Mouse (Mus musculus) heart, postnatal 0 days (tissue): ENCODE data around the gene Clec9a. TPM values are rescaled to one million over a fixed set of nuclear protein-coding genes. Genes with fewer than 3 reads are reported as not detected.

Experiments
- ATAC-seq: fragments of 200-750 bp; cut with Nextera tagmentation; 2 replicates; pipeline ENCODE4 v1.8.0; 2017; ENCODE audit warnings: low read depth, moderate number of reproducible peaks, moderate library complexity; ENCODE audit not compliant: insufficient read depth
- DNase-seq: peaks from one replicate; pipeline ENCODE4 v3.0.0-alpha.2; 2016; ENCODE audit warnings: low spot score
- H3K27ac ChIP-seq: fragments of 300-500 bp; sonication (generic); 2 replicates; pipeline ENCODE4 v1.5.1; 2014; ENCODE audit warnings: low read depth, mild to moderate bottlenecking
- H3K27me3 ChIP-seq: fragments of 300-500 bp; sonication (generic); 2 replicates; pipeline ENCODE4 v1.6.1; 2014; ENCODE audit warnings: low read length, mixed read lengths; ENCODE audit not compliant: control insufficient read depth, insufficient read depth
- H3K36me3 ChIP-seq: fragments of 300-500 bp; sonication (generic); replicated peaks from 2 replicates; pipeline ENCODE4 v1.6.1; 2014; ENCODE audit warnings: low read length, mixed read lengths; ENCODE audit not compliant: control insufficient read depth, insufficient read depth
- H3K4me1 ChIP-seq: fragments of 300-500 bp; sonication (generic); 2 replicates; pipeline ENCODE4 v1.6.1; 2014; ENCODE audit warnings: antibody characterized with exemption; ENCODE audit not compliant: control insufficient read depth, insufficient read depth
- H3K4me2 ChIP-seq: fragments of 300-500 bp; sonication (generic); 2 replicates; pipeline ENCODE4 v1.6.1; 2014; ENCODE audit warnings: low read depth, mild to moderate bottlenecking, low read length, moderate library complexity
- H3K4me3 ChIP-seq: fragments of 300-500 bp; sonication (generic); 2 replicates; pipeline ENCODE4 v1.5.1; 2014; ENCODE audit warnings: low read depth, low read length
- H3K9ac ChIP-seq: fragments of 300-500 bp; sonication (generic); replicated peaks from 2 replicates; pipeline ENCODE4 v1.6.1; 2014; ENCODE audit warnings: low read depth, low read length, mixed read lengths
- H3K9me3 ChIP-seq: fragments of 300-500 bp; sonication (generic); replicated peaks from 2 replicates; pipeline ENCODE4 v1.6.1; 2016; ENCODE audit warnings: low read length; ENCODE audit not compliant: control insufficient read depth
- CTCF ChIP-seq: IDR thresholded peaks from 2 replicates; pipeline ENCODE4 v1.5.1; 2016; ENCODE audit warnings: antibody characterized with exemption, control low read depth, low read depth
- EP300 ChIP-seq: IDR thresholded peaks from 2 replicates; pipeline ENCODE4 v1.6.1; 2016; ENCODE audit warnings: antibody characterized with exemption, low read depth
- WGBS: fragments of 180-500 bp; shearing (Covaris S2); extraction: QIAGEN DNeasy Blood & Tissue Kit; methylation state at CpG from one replicate; pipeline ENCODE4 v1.1.7; 2014; 5-methylcytosine and 5-hydroxymethylcytosine counted together
- polyA plus RNA-seq: library from polyadenylated mRNA; unstranded; fragments of >200 nt; fragmentation: Nextera tagmentation; extraction: Ambion mirVana; gene quantifications from 2 replicates; pipeline ENCODE4 v1.2.1, GENCODE M21; 2015
- total RNA-seq: library from RNA; depleted of rRNA; stranded (reverse); fragments of >200 nt; gene quantifications from 2 replicates; pipeline ENCODE4 v1.2.3, GENCODE M21; 2014; ENCODE audit warnings: low replicate concordance

The Clec9a gene
- total and polyA plus RNA-seq, 2 experiments from 2014 or later, result 0.23 TPM; not detected in 1

GRCm38 (mm10) chr6:129374937-129375471 is 33.7 kb upstream of the Clec9a start:
- H3K4me3 ChIP-seq, result no peak overlapping the region
- ATAC-seq (no peak), DNase-seq (no peak)
- no peak for TF ChIP-seq CTCF
- TF ChIP-seq EP300, result no peak
- no peak overlapping the region for H3K4me2 ChIP-seq
- H3K9me3 ChIP-seq, result 0 out of 2 replicates have a peak, but pooled peaks cover 4% of the 10 kb centered on the region
- H3K27ac ChIP-seq, result no peak overlapping the region
- H3K9ac ChIP-seq, result no peak overlapping the region
- H3K36me3 ChIP-seq, result no peaks in the 10 kb centered on the region
- WGBS, result 63% methylated on average over 2 of the region's 2 CpGs
- no peaks in the 10 kb centered on the region for H3K4me1 ChIP-seq
- H3K27me3 ChIP-seq, result no peaks in the 10 kb centered on the region

DNA sequence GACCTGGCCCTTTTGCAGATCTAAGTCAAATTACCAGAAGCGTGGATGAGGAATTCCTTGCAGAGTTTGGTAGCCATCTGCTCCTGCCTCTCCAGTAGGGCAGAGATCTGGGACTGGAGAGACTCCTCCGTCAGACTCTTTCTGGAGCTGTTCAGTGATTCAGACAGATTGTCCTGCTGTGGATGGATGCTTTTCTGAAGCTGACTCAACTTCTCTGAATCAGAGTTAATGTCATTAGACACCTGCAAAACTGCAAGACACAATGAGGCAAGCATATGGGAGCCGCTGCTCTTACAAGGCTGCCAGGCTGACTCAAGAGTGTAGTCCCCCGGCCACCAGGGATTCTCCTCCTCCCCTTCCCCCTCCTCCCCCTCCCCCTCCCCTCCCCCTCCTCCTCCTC is 28.2 kb upstream of the Clec9a start:
- no peak for DNase-seq
- H3K4me2 ChIP-seq, result no peak overlapping the region
- no peak overlapping the region for H3K27ac ChIP-seq
- no peaks in the 10 kb centered on the region for H3K4me1 ChIP-seq
- no peak for TF ChIP-seq EP300
- TF ChIP-seq CTCF, result no peak
- no peak overlapping the region for H3K9ac ChIP-seq
- H3K9me3 ChIP-seq, result 0 out of 2 replicates have a peak, but pooled peaks cover 4% of the 10 kb centered on the region
- no peak for ATAC-seq
- 57% methylated on average over 4 of the region's 4 CpGs for WGBS
- H3K27me3 ChIP-seq, result no peaks in the 10 kb centered on the region
- no peaks in the 10 kb centered on the region for H3K36me3 ChIP-seq
- H3K4me3 ChIP-seq, result no peak overlapping the region

GRCm38 (mm10) chr6:129381736-129382135 is 26.9 kb upstream of the Clec9a start:
- Histone ChIP-seq H3K27ac (no peak overlapping the region), H3K9ac (no peak overlapping the region), H3K9me3 (no peaks in the 10 kb centered on the region), H3K4me1 (no peaks in the 10 kb centered on the region), H3K36me3 (no peaks in the 10 kb centered on the region), H3K4me2 (no peak overlapping the region), H3K27me3 (no peaks in the 10 kb centered on the region), H3K4me3 (no peak overlapping the region)
- 57% methylated on average over 1 of the region's 1 CpGs for WGBS
- DNase-seq (no peak), ATAC-seq (no peak)
- TF ChIP-seq EP300 (no peak), CTCF (no peak)

DNA sequence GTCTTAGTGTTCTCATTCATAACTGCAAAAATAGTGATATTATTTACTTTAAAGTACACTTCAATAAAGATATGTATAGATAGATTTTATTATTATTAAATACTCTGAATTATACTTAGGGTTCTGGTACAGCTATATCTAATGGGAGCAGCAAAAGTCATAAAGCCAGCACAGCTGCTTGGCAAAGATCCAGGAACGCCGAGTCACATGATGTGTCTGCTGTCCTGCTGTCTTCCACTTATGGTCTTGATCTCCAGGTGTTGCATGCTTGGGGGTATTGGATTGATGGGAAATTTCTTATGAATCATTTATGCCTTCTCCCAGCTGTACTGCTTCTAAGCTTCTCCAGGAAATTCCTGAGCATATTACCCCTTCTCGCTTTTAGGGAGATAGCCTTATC is 25.2 kb upstream of the Clec9a start:
- ATAC-seq (no peak), DNase-seq (no peak)
- H3K36me3 ChIP-seq, result no peaks in the 10 kb centered on the region
- no peaks in the 10 kb centered on the region for H3K9me3 ChIP-seq
- H3K27ac ChIP-seq, result no peak overlapping the region
- H3K4me1 ChIP-seq, result no peaks in the 10 kb centered on the region
- H3K4me2 ChIP-seq, result no peak overlapping the region
- H3K9ac ChIP-seq, result no peak overlapping the region
- WGBS, result 55% methylated on average over 3 of the region's 3 CpGs
- no peak overlapping the region for H3K4me3 ChIP-seq
- TF ChIP-seq EP300, result no peak
- no peak for TF ChIP-seq CTCF
- no peaks in the 10 kb centered on the region for H3K27me3 ChIP-seq

DNA sequence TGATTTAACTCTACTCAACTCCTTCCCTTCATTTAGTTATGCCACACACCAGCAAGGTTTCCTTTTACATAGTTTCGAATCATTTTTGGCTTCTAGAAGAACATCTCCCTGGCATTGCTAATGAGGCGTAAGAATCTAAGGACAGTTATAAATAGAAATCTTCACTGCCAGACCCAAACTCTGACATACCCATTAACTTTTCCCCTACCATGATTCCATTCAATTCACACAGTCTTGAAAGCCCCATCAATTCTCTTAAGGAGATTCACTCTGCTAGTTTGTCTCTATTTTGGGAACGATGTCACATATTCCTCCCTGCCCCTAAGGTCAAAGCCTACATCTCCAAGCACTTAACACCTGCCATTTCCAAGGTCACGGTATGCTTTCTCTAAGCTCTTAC is 23.7 kb upstream of the Clec9a start:
- TF ChIP-seq EP300 (no peak), CTCF (no peak)
- no peak for ATAC-seq
- Histone ChIP-seq H3K9ac (no peak overlapping the region), H3K4me2 (no peak overlapping the region), H3K9me3 (no peaks in the 10 kb centered on the region), H3K4me3 (no peak overlapping the region), H3K4me1 (no peaks in the 10 kb centered on the region), H3K36me3 (no peaks in the 10 kb centered on the region), H3K27ac (no peak overlapping the region), H3K27me3 (no peaks in the 10 kb centered on the region)
- 58% methylated on average over 4 of the region's 4 CpGs for WGBS
- DNase-seq, result no peak

DNA sequence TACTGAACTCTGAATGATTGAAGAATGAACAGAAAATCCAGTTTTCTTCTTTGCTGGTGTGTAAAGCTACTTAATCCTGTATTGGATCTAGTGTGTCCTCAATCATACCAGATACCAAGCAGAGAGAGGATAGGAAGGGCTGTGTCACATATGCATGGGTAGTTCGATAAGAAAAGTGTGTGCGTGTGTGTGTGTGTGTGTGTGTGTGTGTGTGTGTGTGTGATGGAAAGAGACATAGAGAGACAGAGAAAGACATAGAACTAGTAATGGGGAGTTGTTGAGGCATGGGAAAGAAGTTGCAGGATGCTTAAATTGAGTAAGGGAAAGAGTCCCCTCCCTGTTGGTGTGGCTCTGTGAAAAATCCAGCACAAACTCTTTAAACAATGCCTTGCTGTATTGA is 22.9 kb upstream of the Clec9a start, which contains the start of gene Clec12b:
Clec12b (minus strand) TSS at position 101 of the 400 bp plus-strand sequence.
- Histone ChIP-seq H3K9ac (no peak within 1 kb of the TSS), H3K4me1 (no peaks in the 10 kb centered on the region), H3K27me3 (no peaks in the 10 kb centered on the region), H3K4me3 (no peak within 1 kb of the TSS), H3K36me3 (no peaks in the 10 kb centered on the region), H3K4me2 (no peak within 1 kb of the TSS), H3K27ac (no peak within 1 kb of the TSS), H3K9me3 (no peaks in the 10 kb centered on the region)
- TF ChIP-seq EP300 (no peak), CTCF (no peak)
- ATAC-seq (no peak), DNase-seq (no peak)
- 74% methylated on average over 2 of the region's 2 CpGs for WGBS
